Mouse (Mus musculus) lung, adult 2 months (tissue): Measurements from ENCODE around the gene Ccnk.

Experiments used
- CTCF ChIP-seq: fragments of 200-500 bp; IDR thresholded peaks from 2 replicates; pipeline ENCODE4 v1.5.1; 2011; ENCODE audit warnings: mild to moderate bottlenecking, low read length, control low read depth; ENCODE audit not compliant: insufficient read depth
- POLR2A ChIP-seq: fragments of 200-500 bp; IDR thresholded peaks from 2 replicates; pipeline ENCODE4 v1.6.1; 2011; ENCODE audit warnings: low read depth, mild to moderate bottlenecking, control low read depth, low read length, borderline replicate concordance; ENCODE audit errors: extremely low read depth

DNA sequence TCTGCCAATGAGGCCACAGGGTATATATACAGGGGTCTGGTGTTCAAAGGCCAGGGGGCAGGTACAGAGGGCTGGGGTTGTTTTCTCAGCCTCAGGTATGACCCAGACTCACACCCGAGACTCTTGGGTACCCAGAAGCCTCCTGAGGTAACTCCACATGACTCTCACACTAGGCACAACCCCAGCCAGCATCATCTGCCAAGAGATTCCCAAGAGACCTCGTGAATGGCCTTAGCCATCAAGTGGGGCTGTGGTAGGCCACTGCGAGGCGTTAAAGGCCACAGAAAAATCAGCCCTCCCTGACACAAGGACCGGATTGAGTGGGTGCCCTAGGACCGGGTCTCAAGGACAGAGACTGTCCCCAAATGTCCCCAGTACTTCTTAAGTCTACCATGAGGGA, 33.1 kb downstream of the Ccnk start:
- no peak for TF ChIP-seq CTCF
- no peak for TF ChIP-seq POLR2A
